Mouse (Mus musculus): ENCODE measurements around the gene Tspyl1. TPM values are rescaled to one million over a fixed set of nuclear protein-coding genes. Genes with fewer than 3 reads are reported as not detected.

Gene Tspyl1
- polyA plus RNA-seq, 1 experiment from 2014 or later: 134 TPM

DNA sequence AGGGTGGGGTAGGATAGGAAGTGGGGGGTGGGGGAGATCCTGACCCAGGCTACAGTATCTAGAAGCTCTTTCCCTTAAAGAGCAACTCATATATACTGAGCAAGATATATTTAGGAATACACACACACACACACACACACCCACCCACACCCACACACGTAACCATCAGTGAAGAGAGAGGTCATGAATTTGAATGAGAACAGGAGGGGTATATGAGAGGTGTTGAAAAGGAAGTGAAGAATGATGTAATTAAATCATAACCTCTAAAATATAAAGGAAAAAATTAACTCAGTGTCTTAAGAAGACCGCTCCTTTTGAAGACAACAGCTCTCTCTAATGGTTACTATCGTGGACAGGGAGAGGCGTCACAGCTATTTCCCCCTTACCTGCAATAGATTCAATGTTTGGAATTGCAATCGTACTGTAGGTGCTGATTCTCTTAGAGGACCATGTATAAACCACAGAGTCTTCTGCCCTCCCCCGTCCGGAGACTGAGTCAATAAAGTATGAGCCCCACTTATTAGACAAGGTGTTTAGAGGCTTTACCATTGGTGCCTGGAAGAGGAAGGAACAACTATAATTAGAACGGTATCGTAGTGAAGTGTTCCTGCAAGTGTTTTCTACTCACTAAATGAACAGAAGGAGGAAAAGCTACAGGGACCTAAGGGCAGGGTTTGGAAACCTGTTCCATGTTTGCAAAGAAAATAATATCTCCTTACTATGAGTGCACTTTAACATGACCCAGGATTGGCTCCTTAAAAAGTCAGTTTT lies 28.1 kb downstream of the Tspyl1 start:
- ATAC-seq (replicated peaks): no peak
- Histone ChIP-seq H3K27me3 (no peaks in the 10 kb centered on the region), H3K9me3 (no peaks in the 10 kb centered on the region), H3K27ac (replicated peaks) (no peak overlapping the region), H3K9ac (replicated peaks) (no peak overlapping the region), H3K36me3 (no peaks in the 10 kb centered on the region), H3K4me3 (no peak overlapping the region), H3K4me2 (replicated peaks) (no peak overlapping the region), H3K4me1 (no peaks in the 10 kb centered on the region)
- 96% methylated on average over 9 of the region's 9 CpGs for WGBS

DNA sequence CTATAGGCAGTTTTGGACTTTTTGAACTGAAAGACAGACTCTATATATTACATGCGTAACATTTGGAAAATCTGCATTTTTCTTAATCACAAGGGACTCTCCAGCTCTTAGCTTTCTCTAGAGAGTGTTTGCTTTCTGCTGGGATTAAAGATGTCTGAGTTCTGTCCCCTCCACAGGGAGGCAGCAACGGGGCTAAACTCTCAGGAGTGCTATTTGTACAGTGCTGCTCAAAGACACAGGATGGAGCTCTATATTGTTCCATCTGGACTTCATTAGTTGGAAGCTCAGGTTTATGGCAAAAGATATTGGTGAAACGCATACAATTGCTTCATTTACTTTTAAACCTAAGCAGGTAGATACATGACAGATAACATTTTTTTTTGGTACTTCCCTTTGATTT lies 30.5 kb downstream of the Tspyl1 start:
- Histone ChIP-seq H3K4me2 (replicated peaks) (no peak overlapping the region), H3K4me3 (no peak overlapping the region), H3K27me3 (no peaks in the 10 kb centered on the region), H3K36me3 (no peaks in the 10 kb centered on the region), H3K4me1 (peaks cover 19% of the 10 kb centered on the region), H3K9ac (replicated peaks) (no peak overlapping the region), H3K9me3 (no peaks in the 10 kb centered on the region), H3K27ac (replicated peaks) (no peak overlapping the region)
- 70% methylated on average over 3 of the region's 3 CpGs for WGBS
- ATAC-seq (replicated peaks): no peak

DNA sequence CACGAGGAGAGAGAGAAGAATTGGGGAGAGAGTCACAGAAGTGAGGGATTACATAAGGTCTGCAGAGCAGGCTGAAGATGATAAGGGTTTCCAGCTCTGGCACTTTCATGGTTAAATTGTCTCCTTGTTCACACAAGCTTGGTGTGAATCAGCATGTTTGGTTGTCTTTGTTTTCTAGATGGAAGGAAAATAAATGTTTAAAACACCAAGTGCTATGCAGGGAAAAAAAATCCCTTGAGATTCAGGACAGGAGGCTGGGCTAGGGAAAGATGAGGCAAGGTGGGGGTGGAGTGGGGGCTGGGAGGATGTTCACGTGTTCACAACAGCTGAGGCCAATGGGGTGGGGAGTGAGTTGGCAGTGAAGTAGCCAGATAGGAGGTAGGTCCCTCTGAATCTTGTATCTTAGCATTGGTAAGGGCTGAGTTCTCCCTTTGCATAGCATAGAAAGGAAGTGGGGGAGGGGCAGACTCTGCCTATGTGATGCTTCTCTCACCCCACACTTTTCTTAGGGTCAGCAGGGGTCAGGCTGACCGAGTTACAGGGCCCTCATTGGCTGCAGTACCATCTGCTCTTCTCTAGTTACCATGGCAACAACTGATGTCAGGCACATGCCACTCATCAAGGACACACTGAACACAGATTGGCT lies 34.7 kb downstream of the Tspyl1 start:
- peak overlapping the region; percentile 34 for H3K4me2 ChIP-seq (replicated peaks)
- no peaks in the 10 kb centered on the region for H3K36me3 ChIP-seq
- peak overlapping the region; percentile 21 for H3K4me3 ChIP-seq
- H3K27me3 ChIP-seq: no peaks in the 10 kb centered on the region
- H3K27ac ChIP-seq (replicated peaks): peak overlapping the region; percentile 79
- no peaks in the 10 kb centered on the region for H3K9me3 ChIP-seq
- WGBS: 4% methylated on average over 3 of the region's 3 CpGs
- H3K9ac ChIP-seq (replicated peaks): no peak overlapping the region
- peaks cover 21% of the 10 kb centered on the region for H3K4me1 ChIP-seq
- peak; percentile 94 for ATAC-seq (replicated peaks)

DNA sequence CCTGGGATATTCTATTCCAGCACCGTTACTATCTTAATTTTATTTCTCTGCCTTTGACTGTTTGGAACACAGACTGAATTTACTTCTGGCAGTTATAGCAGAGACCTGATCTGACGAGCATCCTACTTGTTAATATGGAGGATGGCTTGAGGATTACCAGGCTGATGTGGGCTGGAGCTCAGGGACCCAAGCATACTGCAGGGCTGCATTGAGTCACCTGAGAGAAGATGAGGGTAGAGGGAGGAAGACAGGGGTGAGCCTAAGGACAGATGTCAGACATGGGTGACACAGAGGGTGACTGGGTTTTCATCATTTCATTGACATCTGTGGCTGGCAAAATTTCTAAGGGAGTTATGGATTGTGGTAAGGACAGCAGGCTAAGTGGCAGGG lies 35.2 kb downstream of the Tspyl1 start:
- WGBS: 9% methylated on average over 2 of the region's 2 CpGs
- H3K4me1 ChIP-seq: peaks cover 21% of the 10 kb centered on the region
- H3K4me2 ChIP-seq (replicated peaks): peak overlapping the region; percentile 34
- ATAC-seq (replicated peaks): peak; percentile 69; the same call in 1 of the 2 replicates
- H3K9ac ChIP-seq (replicated peaks): no peak overlapping the region
- H3K27me3 ChIP-seq: no peaks in the 10 kb centered on the region
- no peaks in the 10 kb centered on the region for H3K9me3 ChIP-seq
- no peak overlapping the region; the same call in 1 of the 2 replicates for H3K4me3 ChIP-seq
- H3K36me3 ChIP-seq: no peaks in the 10 kb centered on the region
- peak overlapping the region; percentile 79 for H3K27ac ChIP-seq (replicated peaks)

DNA sequence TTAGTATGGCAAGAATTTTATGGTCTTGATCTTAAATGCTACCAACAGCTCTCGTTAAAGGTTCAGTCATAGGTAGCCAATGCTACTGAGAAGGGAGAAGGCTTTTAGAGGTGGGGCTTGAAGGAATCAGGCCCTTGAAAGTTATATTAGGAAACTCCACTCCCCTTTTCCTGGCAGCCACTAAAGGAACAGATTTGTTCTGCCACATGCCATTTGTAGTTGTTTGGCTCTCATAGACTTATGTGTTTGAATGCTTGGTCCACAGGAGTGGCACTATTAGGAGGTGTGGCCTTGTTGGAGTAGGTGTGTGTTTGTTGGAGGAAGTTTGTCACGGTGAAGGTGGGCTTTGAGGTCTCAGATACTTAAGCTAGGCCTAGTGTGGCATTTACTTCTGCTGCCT lies 38.8 kb downstream of the Tspyl1 start:
- 76% methylated on average over 2 of the region's 2 CpGs for WGBS

DNA sequence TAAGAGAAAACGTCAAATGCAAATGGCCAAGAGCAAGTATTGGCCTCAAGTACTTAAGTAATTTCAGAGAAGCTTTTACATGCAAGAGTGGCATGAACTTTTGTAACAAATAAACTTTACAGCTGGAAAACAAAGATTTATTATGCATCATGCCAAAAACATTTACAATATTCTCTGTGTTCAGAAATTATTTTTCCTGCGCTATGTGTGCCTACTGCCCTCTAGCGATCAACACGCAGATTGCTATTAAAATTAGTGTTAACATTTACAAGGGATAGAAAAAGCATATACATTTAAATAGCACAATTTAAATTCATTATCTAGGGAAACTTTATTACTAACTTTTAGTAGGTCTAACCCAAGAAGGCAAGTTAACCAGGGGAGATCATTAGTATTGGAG lies 44.7 kb downstream of the Tspyl1 start:
- H3K4me3 ChIP-seq: no peak overlapping the region
- no peaks in the 10 kb centered on the region for H3K27me3 ChIP-seq
- no peak overlapping the region for H3K9ac ChIP-seq (replicated peaks)
- H3K36me3 ChIP-seq: no peaks in the 10 kb centered on the region
- WGBS: 21% methylated on average over 4 of the region's 4 CpGs
- no peak for ATAC-seq (replicated peaks)
- no peaks in the 10 kb centered on the region for H3K9me3 ChIP-seq
- H3K4me2 ChIP-seq (replicated peaks): no peak overlapping the region
- H3K27ac ChIP-seq (replicated peaks): no peak overlapping the region
- H3K4me1 ChIP-seq: no peaks in the 10 kb centered on the region

More for the DNA sequence above, 38.8 kb downstream of the Tspyl1 start:
- no peak overlapping the region for H3K4me3 ChIP-seq
- H3K36me3 ChIP-seq: no peaks in the 10 kb centered on the region
- no peak overlapping the region for H3K9ac ChIP-seq (replicated peaks)
- no peak for ATAC-seq (replicated peaks)
- H3K27me3 ChIP-seq: no peaks in the 10 kb centered on the region
- peaks cover 18% of the 10 kb centered on the region for H3K4me1 ChIP-seq
- H3K4me2 ChIP-seq (replicated peaks): no peak overlapping the region
- H3K27ac ChIP-seq (replicated peaks): no peak overlapping the region
- no peaks in the 10 kb centered on the region for H3K9me3 ChIP-seq

DNA sequence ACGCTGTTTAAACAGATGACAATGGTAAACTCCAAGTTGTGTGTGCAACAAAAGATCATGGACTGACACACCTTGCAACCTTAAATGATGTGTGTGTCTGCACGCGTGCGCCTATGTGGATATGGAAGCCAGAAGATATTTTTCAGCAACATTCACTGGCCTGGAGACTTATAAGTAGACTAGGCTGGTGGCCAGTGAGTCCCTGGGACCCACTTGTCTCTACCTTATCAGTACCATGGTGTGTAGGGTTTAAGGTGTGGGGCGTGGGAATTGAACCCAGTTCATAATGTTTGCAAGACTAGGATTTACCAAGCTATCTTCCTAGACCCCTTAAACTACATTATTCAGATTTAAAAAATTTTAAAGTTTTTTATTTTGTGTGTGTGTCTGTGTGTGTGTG lies 45.2 kb downstream of the Tspyl1 start:
- Histone ChIP-seq H3K27ac (replicated peaks) (no peak overlapping the region), H3K9ac (replicated peaks) (no peak overlapping the region), H3K4me2 (replicated peaks) (no peak overlapping the region), H3K9me3 (no peaks in the 10 kb centered on the region), H3K4me3 (no peak overlapping the region), H3K36me3 (no peaks in the 10 kb centered on the region), H3K27me3 (no peaks in the 10 kb centered on the region), H3K4me1 (no peaks in the 10 kb centered on the region)
- ATAC-seq (replicated peaks): no peak; the same call in 1 of the 2 replicates
- WGBS: 63% methylated on average over 5 of the region's 5 CpGs

DNA sequence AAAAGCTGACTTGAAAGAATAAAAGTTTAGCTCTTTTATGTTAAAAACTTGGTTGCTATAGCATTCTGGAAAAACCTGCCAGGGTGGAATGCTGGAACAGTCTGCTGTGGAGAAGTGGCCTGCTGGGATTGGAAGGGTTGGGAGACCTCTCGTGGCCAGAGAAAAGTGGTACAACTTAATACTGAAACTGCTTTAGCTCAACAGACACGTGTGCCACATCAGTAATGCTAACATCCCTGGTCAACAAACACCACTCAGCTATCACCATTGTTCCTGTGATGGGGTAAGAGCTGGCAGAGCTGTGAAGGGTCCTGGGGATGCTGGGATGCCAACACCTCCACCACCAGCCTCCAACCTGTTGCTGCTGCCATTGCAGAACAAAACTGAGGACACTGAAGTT lies 46.3 kb downstream of the Tspyl1 start:
- Histone ChIP-seq H3K4me2 (replicated peaks) (no peak overlapping the region), H3K4me3 (no peak overlapping the region), H3K9me3 (no peaks in the 10 kb centered on the region), H3K36me3 (no peaks in the 10 kb centered on the region), H3K27me3 (no peaks in the 10 kb centered on the region), H3K4me1 (no peaks in the 10 kb centered on the region), H3K27ac (replicated peaks) (no peak overlapping the region), H3K9ac (replicated peaks) (no peak overlapping the region; the same call in 1 of the 2 replicates)
- peak; percentile 68 for ATAC-seq (replicated peaks)
- 1% methylated on average over 2 of the region's 2 CpGs for WGBS

Other genes starting within 250 kb of the Tspyl1 start
- gene Trappc3l, start 244.6 kb upstream of the Tspyl1 start, polyA plus RNA-seq (2015; fragmentation: Nextera tagmentation; extraction: Ambion mirVana): not detected in 2 replicates
- gene Calhm4, start 237.9 kb upstream of the Tspyl1 start, polyA plus RNA-seq (2015; fragmentation: Nextera tagmentation; extraction: Ambion mirVana): not detected in 2 replicates
- gene Calhm5, start 185.7 kb upstream of the Tspyl1 start, polyA plus RNA-seq (2015; fragmentation: Nextera tagmentation; extraction: Ambion mirVana): 0.31 and 0.37 TPM in 2 replicates
- gene Calhm6, start 154.2 kb upstream of the Tspyl1 start, polyA plus RNA-seq (2015; fragmentation: Nextera tagmentation; extraction: Ambion mirVana): 0.34 and 0.42 TPM in 2 replicates
- gene Dse, start 74.5 kb upstream of the Tspyl1 start, polyA plus RNA-seq (2015; fragmentation: Nextera tagmentation; extraction: Ambion mirVana): 4.3 and 4.7 TPM in 2 replicates
- 166 and 196 TPM in 2 replicates for gene Tspyl4, start 15.3 kb downstream of the Tspyl1 start, polyA plus RNA-seq (2015; fragmentation: Nextera tagmentation; extraction: Ambion mirVana)
- gene Col10a1, start 107.8 kb downstream of the Tspyl1 start, polyA plus RNA-seq (2015; fragmentation: Nextera tagmentation; extraction: Ambion mirVana): 0.09 and 0.10 TPM in 2 replicates
- 1.7 and 2.4 TPM in 2 replicates for gene Nt5dc1, start 136.4 kb downstream of the Tspyl1 start, polyA plus RNA-seq (2015; fragmentation: Nextera tagmentation; extraction: Ambion mirVana)
- gene Frk, start 201.2 kb downstream of the Tspyl1 start, polyA plus RNA-seq (2015; fragmentation: Nextera tagmentation; extraction: Ambion mirVana): 0.57 and 0.61 TPM in 2 replicates